Mouse (Mus musculus): ENCODE data around the gene Prkcsh. TPM values are rescaled to one million over a fixed set of nuclear protein-coding genes. Genes with fewer than 3 reads are reported as not detected.

Prkcsh gene
- total RNA-seq, 4 experiments from 2014 or later = 25.3 to 27.8 (median 26.4) TPM

DNA sequence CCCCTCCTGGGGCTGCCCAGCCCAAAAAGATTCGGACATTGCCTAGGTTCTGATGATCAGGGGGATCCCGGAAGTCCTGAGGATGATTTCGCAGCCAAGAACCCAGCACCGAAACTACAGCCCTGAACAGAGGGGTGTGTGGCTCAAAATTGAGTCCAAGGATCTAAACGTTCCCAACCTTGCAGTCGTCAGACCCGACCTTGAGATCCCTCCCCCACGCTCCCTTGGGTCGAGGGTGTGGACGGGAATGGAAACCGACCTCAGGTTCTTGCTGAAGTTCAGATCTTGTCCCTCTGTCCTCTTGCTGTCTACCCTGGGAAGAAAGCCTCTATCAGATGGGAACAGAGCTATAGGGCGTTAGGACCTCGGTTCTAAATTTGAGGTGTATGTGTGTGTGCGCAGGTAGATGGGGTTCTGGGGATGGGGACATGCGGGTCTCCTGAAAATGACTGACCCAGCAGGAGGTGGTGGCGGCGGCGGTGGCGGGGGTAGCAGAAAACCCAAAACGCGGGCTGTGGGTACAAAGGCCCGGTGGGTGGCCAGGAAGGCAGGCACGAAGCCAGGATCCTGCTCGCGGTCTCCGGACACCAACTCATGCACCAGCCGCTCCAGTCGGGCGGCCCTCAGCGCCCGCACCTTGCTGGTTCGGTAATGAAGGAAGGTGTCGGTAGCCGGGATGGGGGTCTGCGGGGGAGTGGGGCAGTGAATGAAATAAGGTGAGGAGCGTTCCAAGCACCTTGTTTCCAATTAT lies 14.8 kb upstream of the Prkcsh start:
- DNase-seq (ENCODE audit: low spot score in 2 of 2) = no peak

DNA sequence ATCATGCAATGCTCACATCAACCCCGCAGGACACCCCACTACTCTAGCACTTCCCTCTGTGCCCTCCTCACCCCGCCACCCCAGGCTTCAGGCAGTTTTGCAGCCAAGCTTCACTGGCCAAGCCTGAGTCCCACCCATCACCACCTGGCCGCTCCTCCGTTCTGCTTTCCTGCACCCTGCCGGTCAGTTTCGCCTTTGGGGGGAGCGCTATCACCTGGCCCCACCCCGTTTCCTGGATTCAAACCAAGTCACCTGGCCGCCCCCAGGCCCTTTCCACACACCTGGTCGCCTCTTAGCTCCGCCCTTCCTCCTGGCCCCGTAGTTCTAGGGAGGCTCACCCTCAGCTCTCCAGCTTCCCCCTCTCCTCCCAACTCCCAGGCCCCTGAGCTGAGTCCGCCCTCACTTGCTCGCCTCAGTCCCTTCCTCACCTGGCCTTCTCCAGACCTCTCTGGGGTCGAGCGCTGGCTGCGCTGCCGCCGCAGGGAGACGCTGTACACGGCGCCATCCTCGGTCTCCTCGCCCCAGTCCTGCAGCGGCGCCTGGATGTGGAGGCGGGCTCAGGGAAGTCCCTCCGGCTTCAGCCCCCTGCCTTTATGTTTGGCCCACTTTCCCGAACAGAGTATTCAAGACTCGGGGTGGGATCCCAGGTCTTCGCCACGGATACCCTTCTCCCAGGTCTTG lies 14.0 kb upstream of the Prkcsh start:
- no peak for DNase-seq (ENCODE audit: low spot score in 2 of 2)

GRCm38 (mm10) chr9:21989230-21990110 lies 13.1 kb upstream of the Prkcsh start, which contains the start of gene Rgl3:
TSS of gene Rgl3 (minus strand) at chr9:21989446.
- no peak for DNase-seq (ENCODE audit: low spot score in 2 of 2)

DNA sequence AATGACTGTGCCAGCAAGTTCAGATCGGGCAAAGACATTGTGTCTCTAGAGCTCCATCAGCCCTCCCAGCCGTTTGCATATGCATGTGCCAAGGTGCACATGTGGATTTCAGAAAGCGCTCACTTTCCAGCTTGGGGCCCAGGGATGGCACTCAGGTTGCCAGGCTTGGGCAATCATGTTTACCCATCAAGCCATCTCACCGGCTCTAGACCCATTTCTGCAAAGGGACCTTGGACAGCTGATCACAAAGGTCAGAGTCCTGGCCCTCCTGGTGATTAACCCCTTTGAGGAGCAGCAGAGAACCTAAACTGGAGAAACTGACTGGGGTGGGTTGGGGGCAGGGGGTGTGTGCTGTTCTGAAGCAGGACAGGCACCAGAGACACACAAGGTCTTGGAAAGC lies 10.4 kb upstream of the Prkcsh start:
- no peak for DNase-seq (ENCODE audit: low spot score in 2 of 2)

DNA sequence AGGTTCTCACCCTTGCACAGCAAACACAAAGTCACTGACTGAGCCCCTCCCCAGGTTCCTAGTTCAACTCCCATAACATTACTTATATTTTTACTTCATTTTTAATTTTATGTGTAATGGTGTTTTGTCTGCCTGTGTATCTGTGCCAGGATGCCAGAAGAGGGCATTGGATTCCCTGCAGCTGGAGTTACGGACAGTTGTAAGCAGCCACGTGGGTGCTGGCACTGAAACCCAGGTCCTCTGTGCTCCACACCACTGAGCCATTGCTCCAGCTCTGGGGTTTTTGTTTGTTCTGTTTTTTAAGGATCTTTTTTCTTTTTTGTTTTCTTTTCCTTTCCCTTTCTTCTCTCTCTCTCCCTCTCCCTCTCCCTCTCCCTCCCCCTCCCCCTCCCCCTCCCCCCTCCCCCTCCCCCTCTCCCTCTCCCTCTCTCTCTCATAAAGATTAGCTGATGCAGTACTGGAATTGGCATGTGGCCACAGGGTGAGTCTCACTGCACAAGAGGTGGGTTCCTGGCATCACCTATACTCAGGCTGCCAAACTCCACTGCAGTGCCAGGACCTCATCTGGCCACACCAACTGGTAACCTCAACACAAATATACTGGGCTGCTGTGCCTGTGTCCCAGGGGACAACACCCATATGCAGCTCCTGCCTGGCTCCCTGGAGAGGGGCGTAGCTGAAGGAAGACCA lies 6.3 kb upstream of the Prkcsh start:
- no peak for DNase-seq (ENCODE audit: low spot score in 2 of 2)

GRCm38 (mm10) chr9:22000296-22000695 lies 2.3 kb upstream of the Prkcsh start:
- no peak for DNase-seq (ENCODE audit: low spot score in 2 of 2)

DNA sequence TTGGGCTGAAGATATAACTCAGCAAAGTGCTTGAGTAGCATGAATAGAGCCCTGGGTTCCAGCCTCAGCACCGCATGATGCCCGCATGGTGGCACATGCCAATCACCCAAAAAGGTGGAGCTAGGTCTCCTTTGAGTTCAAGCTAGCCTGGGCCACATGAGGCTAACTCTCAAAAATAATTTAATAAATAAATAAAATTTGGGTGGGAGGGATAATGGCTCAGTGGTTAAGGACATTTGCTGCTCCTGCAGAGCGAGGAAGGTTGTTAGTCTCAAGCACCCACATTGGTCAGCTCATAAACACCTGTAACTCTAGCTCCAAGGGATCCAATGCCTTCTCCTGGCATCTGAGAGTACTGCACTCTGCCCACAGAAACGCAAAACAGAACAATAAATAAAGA lies 973 bp upstream of the Prkcsh start:
- no peak for DNase-seq (ENCODE audit: low spot score in 2 of 2)

- DNase-seq (ENCODE audit: low spot score in 2 of 2) = no peak
Measured at GRCm38 (mm10) chr9:22003163-22003554, 553 bp downstream of the Prkcsh start.

GRCm38 (mm10) chr9:22004546-22004945 lies 1.9 kb downstream of the Prkcsh start:
- DNase-seq (ENCODE audit: low spot score in 2 of 2) = no peak

DNA sequence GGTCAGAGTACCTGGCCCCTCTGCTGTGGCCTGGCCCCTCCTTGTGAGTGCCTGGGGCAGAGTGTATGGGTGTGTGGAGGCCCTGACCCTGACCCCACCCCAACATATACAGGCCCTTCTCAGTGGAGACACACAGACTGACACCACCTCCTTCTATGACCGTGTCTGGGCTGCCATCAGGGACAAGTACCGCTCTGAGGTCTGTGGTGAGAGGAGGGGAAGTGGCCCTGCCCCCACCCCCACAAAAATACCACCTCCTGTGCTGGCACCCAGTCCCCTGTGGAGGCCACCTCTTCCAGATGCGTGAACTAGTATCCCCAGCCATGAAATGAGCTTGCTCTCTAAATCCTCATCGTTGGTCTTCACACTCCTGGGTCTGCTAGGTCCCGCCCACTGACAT lies 8.4 kb downstream of the Prkcsh start:
- no peak for DNase-seq (ENCODE audit: low spot score in 2 of 2)

DNA sequence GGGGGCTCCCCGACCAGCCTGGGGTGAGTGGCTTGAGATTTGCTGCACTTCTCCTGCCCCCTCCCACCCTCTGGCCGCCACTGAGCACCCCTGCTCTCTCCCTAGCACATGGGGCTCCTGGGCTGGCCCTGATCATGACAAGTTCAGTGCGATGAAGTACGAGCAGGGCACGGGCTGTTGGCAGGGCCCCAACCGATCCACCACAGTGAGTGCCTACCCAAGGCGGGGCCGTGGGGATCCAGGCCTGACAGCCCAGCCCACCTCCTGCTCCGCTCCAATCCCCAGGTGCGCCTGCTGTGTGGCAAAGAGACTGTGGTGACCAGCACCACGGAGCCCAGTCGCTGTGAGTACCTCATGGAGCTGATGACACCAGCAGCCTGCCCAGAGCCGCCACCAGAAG lies 10.1 kb downstream of the Prkcsh start:
- no peak for DNase-seq (ENCODE audit: low spot score in 2 of 2)

DNA sequence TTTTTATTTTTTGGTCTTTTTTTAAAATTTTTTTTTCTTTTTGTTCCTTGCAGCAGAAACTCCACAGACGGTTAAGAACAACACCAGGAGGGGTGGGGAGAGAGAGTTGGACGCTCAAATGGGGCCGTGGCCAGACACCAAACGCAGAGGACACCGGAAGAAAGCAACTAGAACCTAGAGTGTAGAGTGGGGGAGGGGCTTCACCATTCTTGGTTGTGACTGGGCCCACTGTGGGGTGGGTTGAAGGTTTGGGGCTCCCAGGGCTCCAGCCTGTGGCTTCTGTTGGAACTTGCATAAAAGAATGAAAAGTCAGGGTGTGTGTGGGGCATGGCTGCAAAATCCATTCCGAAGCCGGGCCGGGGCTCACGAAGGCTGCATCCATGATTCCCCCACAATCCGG lies 13.6 kb downstream of the Prkcsh start:
- DNase-seq (ENCODE audit: low spot score in 2 of 2) = no peak

DNA sequence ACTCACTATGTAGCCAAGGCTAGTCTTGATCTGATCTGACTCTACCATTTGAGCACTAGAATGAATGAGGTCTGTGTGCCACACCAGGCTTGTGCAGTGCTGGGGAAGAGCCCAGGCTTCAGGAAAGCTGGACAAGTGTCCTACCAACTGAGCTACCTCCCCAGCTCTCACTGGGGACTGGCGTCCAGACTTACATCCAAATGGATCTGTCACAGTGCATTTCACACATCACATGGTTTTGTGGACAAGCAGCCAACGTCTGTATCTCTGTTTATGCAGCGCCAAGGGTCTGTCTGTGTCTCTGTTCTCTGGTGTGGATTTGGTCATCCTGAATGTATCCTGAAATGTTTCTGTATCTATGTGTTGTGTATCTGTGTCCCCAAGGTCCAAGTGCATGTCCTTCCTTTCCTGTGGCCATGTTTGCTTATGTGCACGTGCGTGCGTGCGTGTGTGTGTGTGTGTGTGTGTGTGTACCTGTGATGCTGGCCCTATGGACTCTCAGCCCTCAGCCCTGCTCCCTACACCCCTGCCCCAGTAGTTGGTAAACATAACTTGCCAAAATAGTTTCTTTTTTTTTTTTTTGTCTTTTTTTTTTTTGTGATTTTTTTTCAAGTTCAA lies 14.7 kb downstream of the Prkcsh start:
- DNase-seq (ENCODE audit: low spot score in 2 of 2) = no peak

- DNase-seq (ENCODE audit: low spot score in 2 of 2) = no peak
Measured at GRCm38 (mm10) chr9:22024592-22024991, 22.0 kb downstream of the Prkcsh start.

DNA sequence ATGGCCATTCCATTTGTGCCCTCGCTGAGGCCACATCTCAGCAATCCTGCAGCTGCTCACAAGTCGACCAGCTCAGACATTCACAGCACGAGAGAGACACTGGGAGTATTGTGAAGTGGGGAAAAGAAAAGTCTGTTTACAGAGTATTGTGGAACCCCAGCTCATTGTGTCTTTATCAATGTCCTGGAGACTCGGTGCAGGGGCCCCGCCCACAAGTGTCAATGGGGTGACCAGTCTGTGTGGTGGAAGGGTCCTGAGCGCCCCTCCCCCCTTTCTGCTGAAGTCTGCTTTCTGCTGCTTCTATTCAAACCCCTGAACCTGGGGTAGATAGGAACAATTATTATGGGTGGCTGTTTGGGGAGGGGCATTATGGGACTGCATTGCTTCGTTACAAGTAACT lies 25.9 kb downstream of the Prkcsh start:
- DNase-seq (ENCODE audit: low spot score in 2 of 2) = no peak

DNA sequence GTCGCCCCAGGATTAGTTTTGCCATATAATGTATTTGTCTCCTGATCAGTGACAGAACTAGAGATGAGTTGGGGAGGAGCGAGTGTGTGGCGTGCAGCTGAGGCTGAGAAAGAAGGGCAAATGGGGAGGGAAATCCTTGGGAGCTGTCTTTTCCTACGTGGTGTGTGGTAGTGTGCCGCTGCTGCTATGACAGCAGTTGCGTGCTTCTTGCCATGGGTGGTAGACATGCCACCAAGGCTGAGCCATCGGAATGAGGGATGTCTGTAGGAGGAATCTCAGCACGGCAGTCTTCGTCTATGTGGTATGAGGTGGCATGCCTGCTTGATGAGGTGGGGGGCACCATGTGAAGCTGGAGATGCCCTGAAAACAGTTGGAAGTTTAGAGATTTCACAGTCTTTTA lies 27.8 kb downstream of the Prkcsh start:
- no peak for DNase-seq (ENCODE audit: low spot score in 2 of 2)

- DNase-seq (ENCODE audit: low spot score in 2 of 2) = no peak
Measured at GRCm38 (mm10) chr9:22035300-22036044, 32.9 kb downstream of the Prkcsh start.

DNA sequence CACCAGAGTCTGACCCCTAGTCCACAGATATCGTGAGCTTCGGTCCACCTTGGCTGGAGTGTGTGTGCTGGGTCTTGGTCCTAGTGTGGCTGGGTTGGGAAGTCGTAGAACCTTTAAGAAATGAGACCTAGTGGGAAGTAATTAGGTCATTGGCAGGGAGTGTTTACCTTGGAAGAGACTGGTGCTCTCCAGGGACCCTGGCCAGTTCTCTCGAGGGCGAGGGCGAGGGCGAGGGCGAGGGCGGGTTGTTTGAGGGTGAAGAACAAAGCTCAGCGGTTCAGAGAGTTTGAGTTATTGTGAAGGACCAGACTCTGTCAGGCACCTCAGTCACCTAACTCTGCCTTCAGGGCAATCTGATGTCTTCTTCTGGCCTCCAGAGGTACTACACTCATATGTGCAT lies 35.2 kb downstream of the Prkcsh start:
- DNase-seq (ENCODE audit: low spot score in 2 of 2) = no peak

DNA sequence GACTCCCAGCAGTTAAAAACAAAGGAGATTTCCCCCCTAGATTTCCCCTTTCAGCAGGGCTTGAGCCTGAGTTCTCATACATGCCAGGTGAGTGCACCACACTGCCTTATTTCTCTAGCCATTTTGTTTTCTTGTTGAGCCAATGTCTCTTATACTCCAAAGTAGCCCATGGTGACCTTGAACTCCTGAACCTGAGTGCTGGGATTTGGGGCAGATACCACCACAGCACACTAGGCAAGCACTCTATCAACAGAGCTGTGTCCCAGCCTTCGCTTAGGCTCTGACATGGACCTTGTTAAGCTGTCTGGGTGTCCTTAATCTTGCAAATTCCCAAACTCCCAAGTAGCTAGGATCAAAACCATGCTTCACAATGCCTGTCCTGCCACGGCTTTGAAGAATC lies 39.2 kb downstream of the Prkcsh start:
- DNase-seq (ENCODE audit: low spot score in 2 of 2) = no peak

- no peak for DNase-seq (ENCODE audit: low spot score in 2 of 2)
Measured at GRCm38 (mm10) chr9:22047329-22047728, 44.7 kb downstream of the Prkcsh start.
